Mouse (Mus musculus) spleen, adult 2 months (tissue): ENCODE results near the gene Ipcef1. TPM values are rescaled to one million over a fixed set of nuclear protein-coding genes. Genes with fewer than 3 reads are reported as not detected.

ENCODE experiments used
- DNase-seq, 2 experiments: peaks; one replicate each; pipeline versions ENCODE4 v3.0.0 to v3.0.0-alpha.2; 2012 to 2021; ENCODE audit warnings: low spot score in 2 of 2, low read depth in 1 of 2
- H3K27ac ChIP-seq: fragments of 200-500 bp; 2 replicates; pipeline ENCODE4 v1.5.1; 2012; ENCODE audit warnings: low read length, inconsistent platforms; ENCODE audit not compliant: insufficient read depth
- H3K27me3 ChIP-seq: fragments of 200-500 bp; 2 replicates; pipeline ENCODE4 v1.6.1; 2012; ENCODE audit warnings: mild to moderate bottlenecking, moderate library complexity, low read length, inconsistent platforms; ENCODE audit not compliant: control insufficient read depth, insufficient read depth
- H3K36me3 ChIP-seq: fragments of 200-500 bp; 2 replicates; pipeline ENCODE4 v1.6.1; 2012; ENCODE audit warnings: mild to moderate bottlenecking, low read length, inconsistent platforms; ENCODE audit not compliant: control insufficient read depth, insufficient read depth
- H3K4me1 ChIP-seq: fragments of 200-500 bp; 2 replicates; pipeline ENCODE4 v1.6.1; 2011; ENCODE audit warnings: inconsistent platforms; ENCODE audit not compliant: control insufficient read depth, insufficient read depth, insufficient read length
- H3K4me3 ChIP-seq: fragments of 200-500 bp; 2 replicates; pipeline ENCODE4 v1.5.1; 2011; ENCODE audit warnings: mild to moderate bottlenecking, inconsistent platforms; ENCODE audit not compliant: insufficient read depth, insufficient read length; ENCODE audit errors: extremely low read depth
- CTCF ChIP-seq: fragments of 200-500 bp; IDR thresholded peaks from 2 replicates; pipeline ENCODE4 v1.5.1; 2011; ENCODE audit warnings: mild to moderate bottlenecking, inconsistent platforms; ENCODE audit not compliant: insufficient read depth, insufficient read length, insufficient replicate concordance; ENCODE audit errors: extremely low read depth
- POLR2A ChIP-seq: fragments of 200-500 bp; IDR thresholded peaks from 2 replicates; pipeline ENCODE4 v1.6.1; 2011; ENCODE audit warnings: low read depth, low read length, inconsistent platforms
- WGBS: fragments of 180-500 bp; shearing (Covaris S2); methylation state at CpG from one replicate; pipeline ENCODE4 v1.1.7; 2018; 5-methylcytosine and 5-hydroxymethylcytosine counted together
- polyA plus RNA-seq: library from polyadenylated mRNA; depleted of rRNA; stranded (reverse); fragments of >200 nt; gene quantifications from 2 replicates; pipeline ENCODE4 v1.2.3, GENCODE M21; 2012

Gene Ipcef1
- polyA plus RNA-seq, 1 experiment, result 3.6 TPM

GRCm38 (mm10) chr10:6978733-6979132 lies 73.5 kb downstream of the Ipcef1 start:
- no peak for DNase-seq
- WGBS, result 69% methylated on average over 1 of the region's 1 CpGs
- Histone ChIP-seq H3K4me1 (peaks cover 14% of the 10 kb centered on the region), H3K4me3 (peak overlapping the region; percentile 72), H3K36me3 (peaks cover 1% of the 10 kb centered on the region; the same call in 1 of the 2 replicates), H3K27ac (peak overlapping the region; percentile 51; the same call in 1 of the 2 replicates), H3K27me3 (no peaks in the 10 kb centered on the region)
- no peak for TF ChIP-seq POLR2A
- TF ChIP-seq CTCF, result no peak

GRCm38 (mm10) chr10:6977843-6978242 lies 74.4 kb downstream of the Ipcef1 start:
- 80% methylated on average over 2 of the region's 2 CpGs for WGBS
- Histone ChIP-seq H3K4me1 (peaks cover 11% of the 10 kb centered on the region), H3K27me3 (no peaks in the 10 kb centered on the region), H3K36me3 (peaks cover 1% of the 10 kb centered on the region; the same call in 1 of the 2 replicates), H3K4me3 (peak overlapping the region; percentile 7; the same call in 1 of the 2 replicates), H3K27ac (no peak overlapping the region)
- DNase-seq, result no peak
- no peak for TF ChIP-seq CTCF
- TF ChIP-seq POLR2A, result no peak

DNA sequence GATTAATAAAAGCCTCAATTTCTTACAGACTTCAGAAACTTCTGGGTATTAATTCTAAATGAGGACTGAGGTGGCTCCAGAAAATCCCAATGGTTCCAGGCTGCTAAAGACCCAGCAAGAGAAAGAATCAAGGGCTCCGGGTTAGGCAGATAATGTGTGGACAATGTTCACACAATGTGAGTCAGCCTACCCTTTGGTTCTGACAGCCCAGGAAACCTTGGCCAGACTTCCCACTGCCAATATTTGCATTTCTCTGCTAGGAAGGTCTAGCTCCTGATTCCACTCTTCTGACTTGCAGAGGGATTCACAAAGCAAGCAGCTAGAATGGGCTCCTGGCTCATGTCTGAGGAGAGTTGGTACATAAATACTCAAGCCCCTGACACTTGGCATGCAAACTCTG lies 83.9 kb downstream of the Ipcef1 start:
- no peak overlapping the region for H3K27ac ChIP-seq
- H3K4me3 ChIP-seq, result no peak overlapping the region
- no peak for TF ChIP-seq CTCF
- TF ChIP-seq POLR2A, result no peak
- WGBS, result 91% methylated on average over 1 of the region's 1 CpGs
- no peaks in the 10 kb centered on the region for H3K27me3 ChIP-seq
- H3K4me1 ChIP-seq, result no peaks in the 10 kb centered on the region
- no peaks in the 10 kb centered on the region for H3K36me3 ChIP-seq
- DNase-seq, result no peak

DNA sequence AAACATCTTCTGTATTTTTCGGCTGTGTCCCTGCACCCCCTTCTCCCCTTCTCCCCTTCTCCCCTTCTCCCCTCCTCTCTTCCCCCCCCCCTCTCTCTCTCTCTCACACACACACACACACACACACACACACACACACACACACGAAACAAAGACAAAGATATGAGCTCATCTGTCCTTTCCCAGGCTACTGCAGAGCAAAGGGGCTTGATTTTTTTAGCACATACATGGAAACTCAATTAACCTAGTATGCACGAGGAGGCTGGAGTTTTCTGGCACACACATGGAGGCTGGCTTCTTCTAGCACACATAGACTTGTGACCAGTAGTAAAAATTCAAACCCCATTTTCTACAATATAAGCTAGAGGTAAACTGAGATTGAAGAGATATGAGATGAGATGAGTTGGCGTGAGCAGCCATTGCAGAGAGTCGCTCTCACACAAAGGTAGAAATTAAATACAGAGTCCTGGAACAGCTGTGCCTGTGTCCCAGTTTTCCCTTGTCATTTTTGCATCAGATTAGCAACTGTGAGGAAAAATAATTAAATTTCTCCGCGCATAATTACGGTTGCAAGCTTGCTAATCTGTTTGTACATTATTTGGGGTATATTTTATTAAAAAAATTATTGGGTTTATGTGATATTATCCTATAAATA lies 84.6 kb downstream of the Ipcef1 start:
- no peaks in the 10 kb centered on the region for H3K27me3 ChIP-seq
- H3K27ac ChIP-seq, result no peak overlapping the region
- no peaks in the 10 kb centered on the region for H3K4me1 ChIP-seq
- H3K36me3 ChIP-seq, result no peaks in the 10 kb centered on the region
- H3K4me3 ChIP-seq, result no peak overlapping the region
- no peak for DNase-seq
- WGBS, result 86% methylated on average over 8 of the region's 8 CpGs
- no peak for TF ChIP-seq POLR2A
- no peak for TF ChIP-seq CTCF

DNA sequence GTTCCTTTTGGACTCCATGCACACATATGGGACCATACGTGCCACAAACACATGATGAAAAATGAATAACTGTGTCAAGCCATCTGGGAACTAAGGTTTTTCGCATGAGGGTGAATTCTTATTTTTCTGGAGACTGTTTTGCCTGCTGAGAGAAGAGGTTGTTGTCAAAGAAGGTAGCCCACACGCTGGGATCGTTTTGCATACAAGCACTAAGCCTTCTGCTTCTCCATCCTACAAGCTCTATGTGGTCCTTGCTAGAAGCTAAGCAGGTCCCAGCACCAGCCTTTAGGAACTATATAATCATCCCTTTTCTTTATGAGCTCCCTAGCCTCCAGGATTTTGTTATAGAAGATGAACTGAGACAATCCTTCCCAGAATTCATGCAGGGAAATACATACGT lies 93.5 kb downstream of the Ipcef1 start:
- Histone ChIP-seq H3K4me1 (peaks cover 3% of the 10 kb centered on the region; the same call in 1 of the 2 replicates), H3K27ac (no peak overlapping the region), H3K27me3 (no peaks in the 10 kb centered on the region), H3K36me3 (no peaks in the 10 kb centered on the region; the same call in 1 of the 2 replicates), H3K4me3 (no peak overlapping the region)
- no peak for TF ChIP-seq POLR2A
- TF ChIP-seq CTCF, result no peak
- WGBS, result 92% methylated on average over 5 of the region's 5 CpGs
- no peak for DNase-seq

DNA sequence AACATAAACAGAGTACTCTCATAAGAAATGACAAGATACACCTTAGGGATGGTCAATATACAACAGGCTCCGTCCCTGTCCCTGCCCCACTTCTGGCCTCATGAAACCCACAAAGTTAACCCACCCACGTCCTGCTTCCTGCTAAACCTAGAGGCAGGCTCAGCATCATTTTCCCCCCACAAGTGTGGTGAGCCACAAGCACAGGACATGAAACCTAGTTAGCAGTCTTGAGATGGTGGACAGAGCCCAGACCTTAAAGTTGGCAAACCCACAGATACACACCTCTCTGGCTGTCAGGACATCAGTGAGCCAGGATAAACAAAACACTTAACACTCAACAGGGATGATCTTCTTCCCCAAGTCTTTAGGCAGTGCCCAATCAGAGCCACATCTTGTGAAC lies 95.9 kb downstream of the Ipcef1 start:
- TF ChIP-seq POLR2A (no peak), CTCF (no peak)
- no peak overlapping the region for H3K27ac ChIP-seq
- no peaks in the 10 kb centered on the region for H3K27me3 ChIP-seq
- H3K4me3 ChIP-seq, result no peak overlapping the region
- WGBS, result 18% methylated on average over 2 of the region's 2 CpGs
- peaks cover 3% of the 10 kb centered on the region for H3K36me3 ChIP-seq
- DNase-seq, result peak in 1 of 2 experiments; percentile 9
- peaks cover 3% of the 10 kb centered on the region; the same call in 1 of the 2 replicates for H3K4me1 ChIP-seq

- Histone ChIP-seq H3K4me1 (peaks cover 3% of the 10 kb centered on the region; the same call in 1 of the 2 replicates), H3K27ac (no peak overlapping the region), H3K4me3 (no peak overlapping the region), H3K36me3 (peaks cover 3% of the 10 kb centered on the region), H3K27me3 (no peaks in the 10 kb centered on the region)
- no peak for DNase-seq
- TF ChIP-seq POLR2A (no peak), CTCF (no peak)
Measured at GRCm38 (mm10) chr10:6954533-6954932, 97.7 kb downstream of the Ipcef1 start.
